Mouse (Mus musculus) cerebellum, adult 9-11 months (tissue): ENCODE data around the gene Rdh16f2.
A peak's percentile ranks its signal among the peaks of the same experiment; 100 is the strongest.
"Not testable (repeated sequence)": the region's sequence is repeated elsewhere in the genome, so short reads cannot be mapped to it uniquely, and the experiment has no call there.

Experiments used
- DNase-seq: peaks from one replicate; pipeline ENCODE4 v3.0.0; 2022

Rdh16f2 gene

DNA sequence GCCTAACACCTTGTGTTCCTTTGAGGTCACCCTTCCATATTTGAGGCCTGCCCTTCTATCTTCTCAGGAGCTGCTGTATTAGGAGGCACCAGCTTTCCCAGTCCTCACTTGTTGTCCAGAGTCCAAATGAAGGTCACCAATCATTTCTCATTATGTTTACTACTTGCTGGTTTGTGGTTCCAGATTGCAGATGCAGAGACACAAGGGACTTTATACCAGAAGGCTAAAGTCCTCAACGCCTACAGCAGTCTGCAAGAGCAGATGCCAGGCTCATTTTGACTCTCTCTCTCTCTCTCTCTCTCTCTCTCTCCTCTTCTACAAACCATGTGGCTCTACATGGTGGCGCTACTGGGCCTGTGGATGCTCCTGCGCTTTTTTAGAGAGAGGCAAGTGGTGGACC, at the start of gene Rdh16f2:
Gene Rdh16f2, plus strand, starts transcription at position 243 of the 400 bp plus-strand sequence.
- no peak for DNase-seq

DNA sequence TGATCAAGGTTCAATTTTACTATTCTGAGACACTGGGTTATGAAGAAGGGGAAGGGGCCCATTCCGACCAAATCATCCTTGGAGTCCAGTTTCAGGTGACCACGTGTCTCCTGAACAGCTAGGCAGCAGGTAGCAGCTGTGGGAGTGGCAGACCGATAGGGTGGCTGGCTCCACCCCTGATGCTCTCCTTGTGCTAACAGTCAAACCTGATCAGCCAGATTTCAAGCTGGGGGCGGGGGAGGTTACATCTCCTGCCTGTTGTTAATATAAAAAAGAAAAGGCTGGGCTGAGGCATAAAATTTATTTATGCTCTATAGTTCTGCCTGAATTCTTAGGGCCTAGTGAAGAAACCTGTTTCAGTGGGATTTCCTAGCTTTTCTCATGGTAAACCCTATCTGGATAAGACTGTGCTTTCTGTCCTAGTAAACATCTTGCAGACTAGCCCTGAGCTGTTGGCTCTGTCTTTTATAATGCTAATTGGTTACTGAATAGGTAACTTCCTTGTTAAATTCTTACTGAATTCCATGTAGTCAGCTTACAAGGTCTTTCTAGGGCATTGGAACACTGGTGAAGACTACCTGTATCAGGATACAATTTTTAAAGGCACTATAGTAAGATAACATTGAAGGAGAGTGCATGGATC, 48.9 kb upstream of the Rdh16f2 start:
- not testable (repeated sequence) for DNase-seq

DNA sequence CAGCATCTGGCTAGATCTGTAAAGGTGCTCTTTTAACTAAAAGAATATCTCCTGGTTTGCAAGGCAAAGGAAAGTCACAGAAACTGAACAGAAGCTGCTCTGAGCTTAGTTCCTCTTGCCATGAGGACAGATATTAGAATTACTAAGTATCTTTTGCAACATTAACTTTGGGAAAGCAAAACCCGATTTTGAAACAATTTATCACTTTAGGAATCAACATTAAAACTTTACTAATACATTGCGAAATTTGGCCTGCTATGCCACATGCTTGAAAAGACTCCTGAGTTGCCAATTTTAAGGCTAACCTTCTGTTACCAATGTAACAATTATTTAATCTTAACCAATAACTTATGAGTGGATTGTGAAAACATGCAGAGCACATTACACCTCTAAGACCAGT, 44.5 kb upstream of the Rdh16f2 start:
- not testable (repeated sequence) for DNase-seq

DNA sequence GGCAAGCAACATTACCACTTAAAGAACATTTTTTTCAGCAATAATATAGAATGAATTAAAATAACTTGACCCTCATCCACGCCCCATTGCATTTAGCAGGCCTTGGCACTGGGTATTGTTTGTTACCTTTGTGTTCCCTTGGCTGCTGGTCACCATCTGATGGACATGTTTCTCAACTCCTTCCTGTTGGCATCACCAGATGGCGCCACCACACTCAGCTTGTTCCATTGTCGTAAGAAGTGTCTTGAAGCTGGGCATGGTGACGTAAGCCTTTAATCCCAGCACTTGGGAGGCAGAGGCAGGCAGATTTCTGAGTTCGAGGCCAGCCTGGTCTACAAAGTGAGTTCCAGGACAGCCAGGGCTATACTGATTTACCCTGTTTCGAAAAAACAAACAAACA, 40.9 kb upstream of the Rdh16f2 start:
- no peak for DNase-seq

DNA sequence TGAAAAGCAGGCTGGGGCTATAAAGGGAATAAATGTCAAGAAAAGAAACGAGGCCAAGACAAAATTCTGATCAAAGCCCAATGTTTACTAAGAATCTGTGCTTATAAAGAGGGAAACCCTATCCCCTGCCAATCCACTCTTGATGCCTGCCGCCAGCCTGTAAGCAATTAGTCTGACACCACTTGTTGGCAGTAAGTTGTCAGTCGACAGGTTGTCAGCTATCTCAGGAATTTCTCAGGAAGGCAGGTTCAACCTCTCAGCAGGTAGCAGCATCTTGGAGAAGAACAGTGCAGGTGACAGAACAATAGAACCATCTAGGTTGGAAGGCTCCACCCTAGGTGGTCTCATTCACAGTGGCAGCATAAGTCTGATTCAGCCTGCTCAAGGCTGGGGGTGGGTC, 37.2 kb upstream of the Rdh16f2 start:
- DNase-seq = peak; percentile 30

DNA sequence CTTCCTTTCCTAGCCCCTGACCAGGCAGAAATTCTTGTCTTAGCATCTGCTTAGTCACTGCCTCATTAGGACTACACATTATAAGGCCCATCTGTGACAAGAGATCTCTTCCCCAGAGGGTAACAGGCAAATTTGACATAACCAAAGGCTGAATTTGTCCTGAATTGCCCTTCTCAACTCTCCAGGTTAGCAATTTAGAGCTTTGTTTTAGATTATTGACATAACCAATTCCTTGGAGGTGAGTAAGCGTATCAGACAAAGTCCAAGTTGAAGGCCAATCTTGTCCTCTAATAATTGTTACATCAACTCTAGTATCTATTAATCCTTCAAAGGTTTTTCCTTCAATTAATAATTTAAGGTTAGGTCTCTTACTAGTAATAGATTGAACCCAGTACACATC, 32.1 kb upstream of the Rdh16f2 start:
- DNase-seq = not testable (repeated sequence)

DNA sequence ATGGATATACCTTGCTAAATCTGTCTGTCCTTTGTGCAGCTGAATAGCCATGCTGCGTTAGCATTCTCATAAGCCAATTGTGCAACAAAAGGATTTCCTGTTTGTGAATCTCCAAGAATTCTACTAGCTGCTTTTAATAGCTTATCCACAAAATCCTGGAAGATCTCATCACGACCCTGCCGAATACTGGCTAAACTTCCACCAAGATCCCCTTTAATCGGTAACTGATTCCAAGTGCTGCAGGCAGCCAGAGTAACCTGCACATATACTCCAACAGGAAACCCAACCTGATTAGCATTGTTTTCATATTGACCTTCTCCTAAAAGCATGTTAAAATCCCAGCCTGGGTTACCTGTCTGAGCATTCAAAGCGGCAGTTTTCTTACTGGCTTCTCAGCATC, 31.0 kb upstream of the Rdh16f2 start:
- no peak for DNase-seq

DNA sequence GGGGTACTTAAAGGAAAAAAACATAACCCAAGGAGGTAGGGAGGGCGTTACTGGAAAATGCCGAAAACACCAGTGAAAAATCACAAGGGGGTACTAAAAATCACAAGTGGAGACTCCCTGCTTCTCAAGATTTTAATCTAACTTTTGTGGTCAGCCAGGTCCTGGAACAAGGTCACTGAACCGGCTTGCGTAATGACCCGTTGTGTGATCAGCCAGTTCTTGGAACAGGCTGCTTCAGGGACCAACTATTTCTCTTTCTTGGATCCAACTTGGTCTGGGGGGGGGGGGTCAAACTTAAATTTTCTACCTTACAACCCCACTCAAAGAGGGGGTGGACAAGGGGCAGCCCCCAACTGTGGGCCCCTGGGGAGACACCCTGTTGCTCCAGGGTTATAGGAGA, 28.5 kb upstream of the Rdh16f2 start:
- not testable (repeated sequence) for DNase-seq

DNA sequence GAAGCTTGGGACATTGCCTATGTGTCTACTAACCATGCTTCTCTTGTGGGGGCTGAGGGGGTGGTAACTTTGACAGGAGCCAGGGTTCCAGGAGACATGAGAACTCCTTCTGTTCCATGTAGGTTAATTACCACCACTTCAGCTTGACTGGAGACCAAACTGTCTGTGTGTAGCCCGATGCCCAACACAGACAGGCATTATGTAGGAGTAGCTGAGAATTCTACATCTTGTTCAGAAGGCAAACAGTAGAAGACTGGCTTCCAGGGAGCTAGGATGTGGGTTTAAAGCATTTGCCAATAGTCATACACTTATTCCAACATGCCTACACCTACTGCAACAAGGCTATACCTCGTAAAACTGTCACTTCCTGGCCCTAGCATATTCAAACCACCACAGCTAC, 27.7 kb upstream of the Rdh16f2 start:
- no peak for DNase-seq

DNA sequence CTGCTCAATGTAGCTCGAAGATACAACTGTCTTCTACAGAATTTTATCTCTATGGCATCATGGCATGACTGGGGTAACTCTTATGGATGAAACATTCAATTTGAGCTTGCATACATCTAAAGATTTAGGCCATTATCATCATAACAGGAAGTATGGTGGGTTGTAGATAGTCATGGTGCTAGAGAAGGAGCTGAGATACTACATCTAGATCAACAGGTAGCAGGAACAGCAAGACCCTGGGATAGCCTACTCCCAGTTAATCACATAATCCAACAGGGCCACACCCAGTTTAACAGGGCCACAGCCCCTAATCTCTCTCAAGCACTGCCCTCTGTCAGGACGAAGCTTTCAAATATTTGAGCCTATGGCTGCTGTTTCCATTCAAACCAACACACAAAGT, 25.5 kb upstream of the Rdh16f2 start:
- DNase-seq = no peak

DNA sequence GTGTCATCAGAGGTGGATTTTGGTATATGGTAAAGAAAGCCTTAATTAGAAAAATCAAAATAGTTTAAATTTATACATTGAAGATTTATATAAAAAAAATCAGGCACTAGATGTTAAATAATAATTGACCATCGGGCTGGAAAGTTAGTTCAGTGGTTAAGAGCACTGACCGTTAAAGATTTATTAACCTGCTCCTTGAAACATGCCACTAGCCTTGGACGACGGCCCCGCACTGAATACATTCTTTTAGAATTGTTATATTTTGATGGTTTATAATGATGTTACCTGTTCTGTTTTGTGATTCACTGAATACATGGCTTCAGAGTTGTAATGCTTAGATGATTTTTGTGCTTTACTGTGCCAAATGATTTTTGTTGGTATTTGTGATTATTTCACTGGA, 20.3 kb upstream of the Rdh16f2 start:
- not testable (repeated sequence) for DNase-seq

DNA sequence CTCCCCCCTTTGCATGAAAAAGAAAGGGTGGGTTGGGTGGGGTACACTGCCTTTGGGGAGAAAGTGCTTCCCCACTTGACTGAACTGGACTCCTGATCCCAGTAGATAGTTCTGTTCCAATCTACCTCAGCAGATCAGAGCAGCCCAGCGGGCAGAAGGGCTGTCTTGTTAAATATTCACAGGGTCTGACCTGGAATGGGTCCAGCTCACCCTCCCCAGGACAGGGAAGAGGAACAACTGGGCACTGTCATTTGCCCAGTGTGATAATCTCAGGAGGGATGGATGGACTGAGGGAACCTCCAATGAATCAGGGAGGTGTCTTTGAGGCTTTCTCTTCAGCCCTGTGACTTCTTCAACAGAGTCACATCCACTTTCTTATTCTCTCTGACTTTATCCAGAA, 18.2 kb upstream of the Rdh16f2 start:
- DNase-seq = no peak

DNA sequence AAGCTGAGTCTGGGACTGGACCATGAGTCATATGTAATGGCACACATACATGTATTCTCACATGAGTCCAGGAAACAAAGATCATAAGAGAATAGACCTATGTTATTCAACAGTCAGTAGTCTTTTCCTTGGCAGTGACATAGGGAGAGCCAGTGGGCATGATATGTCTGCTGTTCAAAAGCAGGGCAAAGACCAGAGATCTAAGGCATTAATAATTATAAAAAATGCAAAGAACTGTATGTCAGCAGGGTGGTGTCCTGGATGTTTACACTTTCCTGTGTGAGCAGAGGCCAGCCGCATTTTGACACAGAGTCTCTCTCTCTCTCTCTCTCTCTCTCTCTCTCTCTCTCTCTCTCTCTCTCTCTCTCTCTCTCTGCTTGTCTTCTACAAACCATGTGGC, 16.6 kb upstream of the Rdh16f2 start, which contains the start of gene Rdh19:
Gene Rdh19, plus strand, starts transcription at position 301 of the 400 bp plus-strand sequence.
- no peak for DNase-seq

DNA sequence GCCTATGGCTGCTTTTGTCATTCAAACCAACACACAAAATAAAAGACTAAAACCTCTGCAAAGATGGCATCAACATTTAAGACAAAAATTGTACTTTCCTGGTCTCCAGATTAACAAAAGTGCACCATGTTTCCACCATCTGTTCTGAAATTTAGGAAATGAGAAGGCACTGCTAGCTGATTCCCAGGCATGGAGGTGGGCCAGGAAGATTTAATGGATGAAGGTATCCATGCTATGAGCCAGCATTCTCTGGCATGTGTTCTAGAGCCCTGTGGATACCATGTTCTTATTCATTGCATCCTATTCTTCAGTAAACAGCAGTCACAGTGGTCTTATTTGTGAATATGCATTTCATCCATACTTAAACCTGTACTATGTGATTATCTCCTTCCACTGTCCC, 9.9 kb upstream of the Rdh16f2 start:
- DNase-seq = peak; percentile 60

DNA sequence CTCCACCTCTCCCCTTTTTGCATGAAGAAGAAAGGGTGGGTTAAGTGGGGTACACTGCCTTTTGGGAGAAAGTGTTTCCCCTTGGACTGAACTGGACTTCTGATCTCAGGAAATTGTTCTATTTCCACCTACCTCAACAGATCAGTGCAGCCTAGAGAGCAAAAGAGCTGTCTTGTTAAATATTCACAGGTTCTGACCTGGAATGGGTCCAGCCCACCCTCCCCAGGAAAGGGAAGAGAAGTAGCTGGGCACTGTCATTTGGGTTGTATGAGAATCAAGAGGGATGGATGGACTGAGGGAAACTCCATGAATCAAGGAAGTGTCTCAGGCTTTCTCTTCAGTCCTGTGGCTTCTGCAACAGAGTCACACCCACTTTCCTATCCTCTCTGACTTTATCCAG, 1.3 kb upstream of the Rdh16f2 start:
- DNase-seq = no peak

DNA sequence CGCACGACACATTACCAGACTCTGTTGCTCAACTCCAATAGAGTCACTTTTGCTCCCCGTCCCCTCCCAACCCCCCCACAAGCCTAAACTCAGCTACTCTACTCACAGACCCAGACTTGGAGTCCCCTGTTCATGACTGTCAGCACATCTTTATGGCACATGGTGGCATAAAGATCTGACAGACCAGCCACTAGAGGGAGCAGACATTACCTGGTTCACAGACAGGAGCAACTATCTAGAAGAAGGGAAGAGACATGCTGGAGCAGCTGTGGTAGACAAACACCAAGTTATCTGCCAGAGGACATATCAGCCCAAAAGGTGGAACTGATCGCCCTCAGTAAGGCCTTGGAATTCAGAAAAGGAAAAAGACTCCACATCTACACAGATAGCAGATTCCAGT, 6.2 kb downstream of the Rdh16f2 start:
- DNase-seq = no peak

DNA sequence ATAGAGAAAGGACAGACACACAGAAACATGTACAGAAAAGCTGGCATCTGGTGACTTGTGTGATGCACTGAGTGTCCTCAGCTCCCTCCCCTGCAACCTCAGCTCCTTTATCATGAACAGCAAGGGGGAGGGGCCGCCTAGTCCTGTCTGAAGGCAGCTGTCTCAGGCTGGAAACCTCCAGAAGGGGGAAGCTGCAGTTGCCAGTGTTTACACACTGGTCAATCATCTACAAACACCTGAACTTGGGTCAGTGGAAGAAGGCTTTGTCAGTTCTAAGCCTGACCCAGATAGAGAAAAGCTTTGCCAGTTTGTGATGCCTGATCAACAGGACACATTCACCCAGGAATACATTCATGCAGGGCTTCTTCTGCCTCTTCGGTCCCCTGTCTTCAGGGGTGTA, 11.4 kb downstream of the Rdh16f2 start:
- no peak for DNase-seq

DNA sequence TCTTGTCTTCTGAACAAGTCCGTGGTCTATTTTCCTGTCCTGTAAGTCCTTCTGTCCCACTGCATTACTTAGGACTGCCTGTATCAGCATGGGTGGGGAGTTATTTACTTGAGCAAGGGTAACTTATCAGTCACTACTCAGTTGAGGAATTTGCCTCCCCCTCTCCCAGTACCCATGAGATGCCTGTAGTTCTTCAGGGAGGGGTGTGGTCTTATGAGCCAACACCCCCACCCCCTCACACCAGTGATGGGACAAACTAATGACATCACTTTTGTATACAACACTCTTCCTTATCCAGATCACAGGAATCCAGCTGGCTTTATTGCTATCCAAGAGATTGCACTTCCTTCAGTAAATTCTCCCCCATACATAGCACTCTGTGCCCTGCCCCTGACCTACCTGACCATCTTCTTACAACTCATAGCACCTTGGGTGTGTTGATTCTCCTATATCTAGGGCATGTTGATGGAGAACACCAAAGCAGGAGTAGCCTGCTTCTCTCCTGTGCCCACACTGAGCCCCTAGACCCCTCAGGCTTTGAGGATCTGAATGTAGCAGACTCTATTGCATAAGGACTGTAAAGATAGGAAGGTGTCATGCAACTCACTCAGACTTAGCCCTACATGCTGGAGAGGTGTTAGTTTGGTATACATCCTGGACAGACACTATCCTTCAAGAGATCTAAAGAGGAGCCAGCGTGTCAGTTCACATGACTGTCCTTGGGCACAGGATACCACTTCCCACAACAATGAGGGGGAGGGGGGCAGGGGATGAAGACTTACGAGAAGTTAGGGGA, 12.2 kb downstream of the Rdh16f2 start:
- no peak for DNase-seq

DNA sequence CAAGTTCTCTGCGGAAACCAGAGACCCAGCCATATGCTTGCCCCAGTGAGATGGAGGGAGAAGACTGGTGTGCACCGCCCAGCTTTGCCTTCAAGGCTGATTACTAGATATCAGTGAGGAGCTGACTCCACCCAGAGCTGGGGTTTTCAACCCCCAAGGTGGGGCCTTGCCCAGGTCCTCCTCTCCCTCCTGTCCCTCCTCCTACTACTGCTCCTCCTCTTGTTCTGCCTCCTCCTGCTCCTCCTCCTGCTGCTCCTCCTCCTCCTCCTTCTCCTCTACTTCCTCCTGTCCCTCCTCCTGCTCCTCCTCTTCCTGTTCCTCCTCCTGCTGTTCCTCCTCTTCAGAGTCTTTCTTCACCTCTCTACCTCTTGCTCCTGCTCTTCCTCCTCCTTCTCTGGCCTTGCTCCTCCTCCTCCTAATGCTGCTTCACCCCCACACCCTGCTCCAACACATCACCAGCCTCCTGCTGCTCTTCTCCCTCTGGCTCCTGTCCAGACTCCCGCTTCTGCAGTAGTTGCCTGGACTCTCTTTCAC, 12.9 kb downstream of the Rdh16f2 start:
- no peak for DNase-seq

DNA sequence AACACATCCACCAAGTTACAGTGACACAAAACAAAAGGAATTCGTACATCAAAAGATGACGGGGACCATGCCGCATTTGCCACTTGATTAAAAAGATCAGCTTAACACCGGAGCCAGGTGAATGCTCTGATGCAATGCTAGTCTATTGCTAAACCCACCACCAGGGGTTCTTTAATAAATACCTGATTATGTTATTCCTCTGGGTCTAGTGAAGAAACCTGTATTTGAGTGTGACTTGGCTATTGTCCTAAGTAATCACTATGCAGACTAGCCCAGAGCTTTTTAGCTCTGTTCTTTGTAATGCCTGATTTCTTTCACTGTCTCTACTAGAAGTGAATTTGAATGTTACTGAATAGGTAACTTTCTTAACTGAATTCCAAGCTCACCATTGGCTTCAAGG, 14.8 kb downstream of the Rdh16f2 start:
- no peak for DNase-seq

DNA sequence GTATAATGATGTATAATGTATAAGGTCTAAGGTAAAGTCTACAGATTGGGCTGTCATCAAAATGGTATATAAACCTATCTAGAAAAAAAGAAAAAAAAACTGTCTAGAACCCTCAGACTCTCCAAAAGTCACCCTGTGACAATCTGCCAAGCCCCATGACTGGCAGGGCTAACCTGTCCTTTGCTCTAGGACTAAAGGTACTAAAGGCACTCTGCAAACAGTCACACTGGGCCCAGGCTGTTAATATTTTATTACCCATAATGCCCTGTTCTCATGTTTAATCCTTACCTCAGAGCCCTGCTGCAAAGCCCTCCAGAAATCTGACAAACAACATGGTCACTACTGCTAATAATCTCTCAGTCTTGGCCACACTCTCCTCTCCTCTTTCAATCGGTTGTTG, 20.3 kb downstream of the Rdh16f2 start:
- no peak for DNase-seq

DNA sequence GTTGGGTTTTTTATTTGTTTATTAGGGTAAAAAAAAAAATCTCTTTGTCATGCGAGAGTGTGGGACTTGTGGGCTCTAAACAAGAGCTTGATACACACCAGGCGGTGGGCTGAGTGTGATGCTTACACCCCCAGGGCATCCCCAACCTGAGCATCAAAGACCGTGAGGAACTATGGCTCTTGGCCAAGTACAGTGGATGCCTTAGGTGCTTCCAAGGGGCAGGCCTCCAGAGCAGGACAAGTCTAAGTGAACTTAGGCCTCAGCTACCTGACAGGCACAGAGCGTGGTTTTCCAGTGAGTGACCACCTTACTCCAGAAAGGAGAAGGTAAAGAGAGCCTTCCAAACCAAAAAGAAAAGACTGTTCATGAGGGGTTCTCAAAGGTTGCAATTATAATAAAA, 20.7 kb downstream of the Rdh16f2 start:
- DNase-seq = no peak

DNA sequence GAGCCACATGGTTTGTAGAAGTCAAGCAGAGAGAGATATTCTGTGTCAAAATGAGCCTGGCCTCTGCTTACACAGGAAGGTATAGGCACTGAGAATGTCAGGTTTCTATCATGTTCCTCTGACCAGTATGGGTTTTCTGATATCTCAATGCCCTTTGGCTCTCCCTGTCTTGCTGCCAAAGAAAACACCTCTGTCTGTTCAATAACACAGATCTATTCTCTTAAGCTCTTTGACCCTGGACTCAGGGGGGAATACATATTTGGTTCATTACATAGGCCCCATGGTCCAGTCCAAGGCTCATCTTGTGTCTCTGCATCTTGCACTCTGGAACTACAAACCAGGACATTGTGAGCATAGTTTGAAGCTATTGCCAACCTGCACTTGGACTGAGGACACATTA, 22.3 kb downstream of the Rdh16f2 start, which contains the start of gene Rdh7:
Gene Rdh7, minus strand, starts transcription at position 213 of the 400 bp plus-strand sequence.
- no peak for DNase-seq

DNA sequence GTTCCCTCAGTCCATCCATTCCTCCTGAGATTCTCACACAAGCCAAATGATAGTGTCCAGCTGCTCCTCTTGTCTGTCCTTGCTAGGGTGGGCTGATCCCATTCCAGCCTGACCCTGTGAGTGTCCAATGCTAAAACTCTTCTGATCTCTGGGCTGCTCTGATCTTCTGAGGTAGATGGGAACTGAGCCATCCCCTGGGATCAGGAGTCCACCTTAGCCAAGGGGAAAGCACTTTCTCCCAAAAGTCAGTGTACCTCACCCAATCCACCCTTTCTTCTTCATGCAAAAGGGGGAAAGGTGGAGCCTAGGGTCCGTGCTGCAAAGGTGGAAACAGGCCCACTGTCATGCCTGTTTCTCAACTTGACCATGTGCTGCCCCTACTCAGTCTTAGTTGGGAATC, 25.2 kb downstream of the Rdh16f2 start:
- DNase-seq = no peak
